Mouse (Mus musculus): Measurements from ENCODE around the gene Slc2a1.

Gene Slc2a1

DNA sequence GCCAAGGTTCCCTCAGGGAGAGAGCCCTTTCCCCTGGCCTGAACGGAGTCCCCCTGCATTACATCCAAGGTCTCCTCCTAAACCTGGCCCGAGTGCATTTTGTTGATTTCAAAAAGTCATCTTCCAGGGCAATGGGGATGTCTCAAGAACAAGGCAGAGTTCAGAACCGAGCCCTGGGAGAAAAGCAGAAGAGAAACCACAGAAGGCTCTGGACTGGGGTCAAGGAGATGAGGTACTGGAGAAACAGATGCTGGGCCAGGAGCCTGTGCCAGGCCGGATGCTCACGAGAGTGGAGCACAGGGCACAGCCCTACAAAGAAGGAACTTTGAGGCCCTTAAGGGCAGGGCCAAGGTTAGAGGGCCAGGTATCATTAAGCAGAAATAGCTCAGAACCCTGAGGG lies 69.2 kb downstream of the Slc2a1 start:
- DNase-seq (ENCODE audit: low read depth, low spot score), result no peak

- DNase-seq (ENCODE audit: low read depth, low spot score), result no peak
Measured at GRCm38 (mm10) chr4:119178331-119178730, 69.8 kb downstream of the Slc2a1 start.

DNA sequence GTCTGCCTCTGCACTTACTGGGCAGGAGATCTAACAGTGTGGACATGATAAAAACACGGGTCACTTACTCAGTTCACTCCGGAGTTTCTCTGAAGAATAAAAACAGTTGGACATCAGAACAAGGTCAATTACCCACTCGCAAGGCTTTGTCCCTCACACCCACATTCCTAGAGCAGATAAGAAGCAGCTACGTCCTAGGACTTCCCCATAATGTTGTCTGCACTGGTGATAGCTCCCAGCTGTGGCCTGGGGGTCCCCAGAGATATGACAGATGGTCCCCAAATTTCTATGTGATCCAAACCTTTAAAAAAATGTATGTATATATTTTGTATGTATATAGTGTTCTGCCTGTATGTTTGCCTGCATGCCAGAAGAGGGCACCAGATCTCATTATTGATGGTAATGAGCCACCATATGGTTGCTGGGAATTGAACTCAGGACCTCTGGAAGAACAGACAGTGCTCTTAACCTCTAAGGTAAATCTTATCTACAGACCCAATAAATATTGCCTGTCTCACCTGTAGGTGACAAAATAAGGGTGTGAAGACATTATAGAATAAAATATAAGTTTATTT lies 71.7 kb downstream of the Slc2a1 start:
- no peak for DNase-seq (ENCODE audit: low read depth, low spot score)

DNA sequence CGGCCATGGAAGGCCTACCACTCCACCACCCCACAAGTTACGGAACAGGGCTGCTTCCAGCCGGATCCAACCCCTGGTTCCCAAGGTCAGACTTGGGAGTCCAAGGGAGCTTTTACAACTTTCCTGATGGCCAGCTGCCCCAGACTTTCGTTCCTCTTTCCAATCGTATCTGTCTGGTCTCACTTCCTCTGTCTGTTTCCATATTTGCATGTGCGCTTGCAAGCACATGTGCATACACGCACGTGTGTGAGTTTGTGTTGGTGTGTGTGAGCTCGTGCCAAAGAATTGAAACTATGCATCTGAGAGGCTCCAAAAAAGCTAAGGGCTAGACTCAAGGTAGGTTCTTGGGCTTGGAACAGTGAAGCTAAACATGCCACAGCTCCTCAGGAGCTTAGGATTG lies 72.9 kb downstream of the Slc2a1 start:
- no peak for DNase-seq (ENCODE audit: low read depth, low spot score)

DNA sequence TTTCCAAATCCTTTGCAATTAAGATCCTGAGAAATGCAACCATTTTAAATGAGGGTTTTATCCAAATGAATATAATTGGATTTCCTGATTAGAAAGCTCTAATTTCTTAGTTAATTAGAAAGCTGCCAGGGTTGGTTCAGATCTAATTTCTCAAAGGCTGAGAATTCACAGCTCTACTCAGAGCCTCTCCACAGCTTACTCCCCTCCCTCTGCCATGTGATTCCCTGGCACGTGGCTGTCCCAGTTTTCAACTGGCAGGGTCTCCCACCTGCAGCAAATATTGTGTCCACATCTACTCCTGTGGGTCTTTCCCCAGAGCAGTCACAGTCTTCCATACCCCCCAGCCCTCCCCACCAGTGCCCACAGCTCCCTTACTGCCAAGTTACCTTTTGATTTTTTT lies 75.0 kb downstream of the Slc2a1 start:
- no peak for DNase-seq (ENCODE audit: low read depth, low spot score)

DNA sequence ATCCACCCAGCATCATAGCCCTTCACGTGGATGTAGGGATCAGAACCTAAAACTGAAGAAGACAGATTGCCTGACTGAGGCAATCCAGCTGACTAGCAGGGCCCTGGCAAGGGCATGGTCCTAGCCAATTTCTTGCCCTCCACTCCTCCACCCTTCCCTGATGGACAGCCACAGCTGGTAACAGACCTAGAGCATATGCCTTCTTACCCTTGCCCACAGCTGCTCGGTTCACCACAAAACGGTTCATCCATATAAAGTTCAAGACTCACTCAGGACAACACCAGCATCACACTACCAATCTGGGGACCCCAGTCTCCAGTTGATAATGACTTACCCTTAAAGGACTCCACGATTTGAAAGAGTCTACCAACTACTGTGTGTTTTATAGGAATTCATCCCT lies 77.3 kb downstream of the Slc2a1 start:
- DNase-seq (ENCODE audit: low read depth, low spot score), result no peak
